Mouse (Mus musculus) ES-Bruce4 (cell line): Measurements from ENCODE around the gene Bhmt.

Experiments used
- CTCF ChIP-seq: IDR thresholded peaks from one replicate; pipeline ENCODE4 v1.8.1; 2011; ENCODE audit warnings: low read depth, low read length
- EP300 ChIP-seq: IDR thresholded peaks from 2 replicates; pipeline ENCODE4 v1.6.1; 2011; ENCODE audit warnings: low read depth, low read length; ENCODE audit not compliant: insufficient read depth
- POLR2A ChIP-seq: IDR thresholded peaks from one replicate; pipeline ENCODE4 v1.8.1; 2011; ENCODE audit warnings: low read length; ENCODE audit not compliant: insufficient read depth

GRCm38 (mm10) chr13:93676864-93677263 lies 39.1 kb upstream of the Bhmt start:
- no peak for TF ChIP-seq CTCF
- no peak for TF ChIP-seq POLR2A
- no peak for TF ChIP-seq EP300
